Mouse (Mus musculus) MEL (cell line): ENCODE results near the gene Prr11. TPM values are rescaled to one million over a fixed set of nuclear protein-coding genes. Genes with fewer than 3 reads are reported as not detected.

Experiments used
- DNase-seq: peaks from one replicate; pipeline ENCODE4 v3.0.0; 2011; ENCODE audit warnings: low read depth, low spot score
- H3K27ac ChIP-seq: 2 replicates; pipeline ENCODE4 v1.5.1; 2012; ENCODE audit warnings: low read depth, mild to moderate bottlenecking, control low read depth, low read length, moderate library complexity; ENCODE audit not compliant: control insufficient read depth
- H3K27me3 ChIP-seq, 2 experiments: fragments of 150-350 bp in 1 of 2; sonication (generic) in 1 of 2; 2 replicates each; pipeline ENCODE4 v1.6.1; 2012; ENCODE audit warnings: low read length in 2 of 2, mild to moderate bottlenecking in 2 of 2, improper control_type of control experiment in 1 of 2, moderate library complexity in 1 of 2; ENCODE audit not compliant: insufficient read depth in 2 of 2, control insufficient read depth in 1 of 2
- H3K36me3 ChIP-seq, 2 experiments: 2 replicates each; pipeline ENCODE4 v1.6.1; 2012 to 2014; ENCODE audit warnings: low read length in 2 of 2, improper control_type of control experiment in 1 of 2, inconsistent platforms in 1 of 2, mild to moderate bottlenecking in 1 of 2; ENCODE audit not compliant: insufficient read depth in 2 of 2, control insufficient read depth in 1 of 2
- H3K4me1 ChIP-seq, 2 experiments: fragments of 150-350 bp in 1 of 2; sonication (generic) in 1 of 2; 2 replicates each; pipeline ENCODE4 v1.6.1; 2012; ENCODE audit warnings: low read length in 2 of 2, improper control_type of control experiment in 1 of 2, mild to moderate bottlenecking in 1 of 2; ENCODE audit not compliant: insufficient read depth in 2 of 2, control insufficient read depth in 1 of 2
- H3K4me3 ChIP-seq, 2 experiments: fragments of 150-350 bp in 1 of 2; sonication (generic) in 1 of 2; 2 replicates each; pipeline ENCODE4 v1.5.1; 2012; ENCODE audit warnings: low read depth in 2 of 2, low read length in 2 of 2, mild to moderate bottlenecking in 2 of 2, moderate library complexity in 2 of 2, control low read depth in 1 of 2, improper control_type of control experiment in 1 of 2; ENCODE audit not compliant: control insufficient read depth in 1 of 2, insufficient read depth in 1 of 2
- H3K79me2 ChIP-seq: 2 replicates; pipeline ENCODE4 v1.6.1; 2012; ENCODE audit warnings: mild to moderate bottlenecking, low read length, moderate library complexity; ENCODE audit not compliant: control insufficient read depth, poor library complexity, insufficient read depth
- H3K9ac ChIP-seq: 2 replicates; pipeline ENCODE4 v1.6.1; 2012; ENCODE audit warnings: low read depth, mild to moderate bottlenecking, control low read depth, low read length, moderate library complexity; ENCODE audit not compliant: control insufficient read depth, poor library complexity, severe bottlenecking
- H3K9me3 ChIP-seq: fragments of 150-350 bp; sonication (generic); replicated peaks from 2 replicates; pipeline ENCODE4 v1.6.1; 2012; ENCODE audit warnings: mild to moderate bottlenecking, low read length, improper control_type of control experiment, moderate library complexity; ENCODE audit not compliant: insufficient read depth
- CHD1 ChIP-seq: IDR thresholded peaks from 2 replicates; pipeline ENCODE4 v1.6.1; 2012; ENCODE audit warnings: low read depth, mild to moderate bottlenecking, inconsistent platforms, low read length, improper control_type of control experiment
- CHD2 ChIP-seq: IDR thresholded peaks from 2 replicates; pipeline ENCODE4 v1.6.1; 2011; ENCODE audit warnings: low read length, improper control_type of control experiment
- CTCF ChIP-seq, 3 experiments: IDR thresholded peaks in 2 of 3; conservative IDR thresholded peaks in 1 of 3; 2 replicates each; pipeline ENCODE4 v1.5.1; 2011 to 2012; ENCODE audit warnings: low read length in 3 of 3, low read depth in 2 of 3, mild to moderate bottlenecking in 2 of 3, improper control_type of control experiment in 1 of 3, inconsistent platforms in 1 of 3, mixed read lengths in 1 of 3, moderate library complexity in 1 of 3; ENCODE audit not compliant: control insufficient read depth in 1 of 3, insufficient read depth in 1 of 3, poor library complexity in 1 of 3, severe bottlenecking in 1 of 3
- ELF1 ChIP-seq: IDR thresholded peaks from 2 replicates; pipeline ENCODE4 v1.6.1; 2014; ENCODE audit warnings: low read depth, mild to moderate bottlenecking, inconsistent platforms, low read length, improper control_type of control experiment, moderate library complexity
- EP300 ChIP-seq, 2 experiments: IDR thresholded peaks; 2 replicates each; pipeline ENCODE4 v1.6.1; 2011; ENCODE audit warnings: improper control_type of control experiment in 2 of 2, low read length in 2 of 2, low read depth in 1 of 2, mild to moderate bottlenecking in 1 of 2
- ETS1 ChIP-seq: IDR thresholded peaks from 2 replicates; pipeline ENCODE4 v1.6.1; 2012; ENCODE audit warnings: low read depth, mild to moderate bottlenecking, inconsistent platforms, low read length, improper control_type of control experiment, moderate library complexity
- GATA1 ChIP-seq: IDR thresholded peaks from 2 replicates; pipeline ENCODE4 v1.6.1; 2011; ENCODE audit warnings: low read depth, low read length, improper control_type of control experiment
- HCFC1 ChIP-seq: IDR thresholded peaks from 2 replicates; pipeline ENCODE4 v1.6.1; 2012; ENCODE audit warnings: low read depth, mild to moderate bottlenecking, inconsistent platforms, low read length, improper control_type of control experiment, moderate library complexity
- JUND ChIP-seq: IDR thresholded peaks from 2 replicates; pipeline ENCODE4 v1.6.1; 2011; ENCODE audit warnings: low read depth, mild to moderate bottlenecking, improper control_type of control experiment, low read length
- KAT2A ChIP-seq: conservative IDR thresholded peaks from 2 replicates; pipeline ENCODE4 v1.6.1; 2012; ENCODE audit warnings: low read depth, low read length, improper control_type of control experiment, inconsistent platforms
- MAFK ChIP-seq: IDR thresholded peaks from 2 replicates; pipeline ENCODE4 v1.6.1; 2011; ENCODE audit warnings: low read depth, mild to moderate bottlenecking, low read length, improper control_type of control experiment, borderline replicate concordance
- MAX ChIP-seq: IDR thresholded peaks from 2 replicates; pipeline ENCODE4 v1.6.1; 2011; ENCODE audit warnings: low read length, improper control_type of control experiment
- MAZ ChIP-seq: IDR thresholded peaks from 2 replicates; pipeline ENCODE4 v1.6.1; 2012; ENCODE audit warnings: low read depth, mild to moderate bottlenecking, inconsistent platforms, low read length, improper control_type of control experiment
- MEF2A ChIP-seq: IDR thresholded peaks from 2 replicates; pipeline ENCODE4 v1.6.1; 2014; ENCODE audit warnings: low read depth, mild to moderate bottlenecking, inconsistent platforms, low read length, improper control_type of control experiment; ENCODE audit not compliant: poor library complexity, insufficient replicate concordance, severe bottlenecking; ENCODE audit errors: extremely low read depth
- MXI1 ChIP-seq: IDR thresholded peaks from 2 replicates; pipeline ENCODE4 v1.6.1; 2011; ENCODE audit warnings: mild to moderate bottlenecking, low read depth, low read length, improper control_type of control experiment
- MYB ChIP-seq: IDR thresholded peaks from 2 replicates; pipeline ENCODE4 v1.6.1; 2011; ENCODE audit warnings: mild to moderate bottlenecking, low read depth, low read length, improper control_type of control experiment
- MYC ChIP-seq: IDR thresholded peaks from 2 replicates; pipeline ENCODE4 v1.6.1; 2011; ENCODE audit warnings: low read depth, mild to moderate bottlenecking, low read length, improper control_type of control experiment, moderate library complexity
- NELFE ChIP-seq: IDR thresholded peaks from 2 replicates; pipeline ENCODE4 v1.6.1; 2011; ENCODE audit warnings: low read depth, low read length, improper control_type of control experiment
- NRF1 ChIP-seq: IDR thresholded peaks from 2 replicates; pipeline ENCODE4 v1.6.1; 2014; ENCODE audit warnings: low read depth, mild to moderate bottlenecking, inconsistent platforms, low read length, improper control_type of control experiment, moderate library complexity; ENCODE audit not compliant: poor library complexity, insufficient read depth, severe bottlenecking
- POLR2A ChIP-seq, 2 experiments: IDR thresholded peaks; 2 replicates each; pipeline ENCODE4 v1.6.1; 2011 to 2012; ENCODE audit warnings: low read length in 2 of 2, mild to moderate bottlenecking in 2 of 2, control low read depth in 1 of 2, improper control_type of control experiment in 1 of 2, low read depth in 1 of 2, moderate library complexity in 1 of 2; ENCODE audit not compliant: control insufficient read depth in 1 of 2, insufficient read depth in 1 of 2, poor library complexity in 1 of 2
- POLR2AphosphoS2 ChIP-seq: IDR thresholded peaks from 2 replicates; pipeline ENCODE4 v1.6.1; 2011; ENCODE audit warnings: low read length, improper control_type of control experiment
- POLR2AphosphoS5 ChIP-seq: IDR thresholded peaks from 2 replicates; pipeline ENCODE4 v1.6.1; 2012; ENCODE audit warnings: low read depth, borderline replicate concordance, mild to moderate bottlenecking, inconsistent platforms, low read length, moderate library complexity, mixed read lengths
- RAD21 ChIP-seq: IDR thresholded peaks from 2 replicates; pipeline ENCODE4 v1.6.1; 2011; ENCODE audit warnings: mild to moderate bottlenecking, low read depth, low read length, improper control_type of control experiment
- RCOR1 ChIP-seq: IDR thresholded peaks from 2 replicates; pipeline ENCODE4 v1.6.1; 2012; ENCODE audit warnings: low read depth, mild to moderate bottlenecking, inconsistent platforms, low read length, improper control_type of control experiment
- SIN3A ChIP-seq: IDR thresholded peaks from 2 replicates; pipeline ENCODE4 v1.6.1; 2012; ENCODE audit warnings: low read length, improper control_type of control experiment, inconsistent platforms
- SMC3 ChIP-seq: IDR thresholded peaks from 2 replicates; pipeline ENCODE4 v1.6.1; 2011; ENCODE audit warnings: low read depth, low read length, improper control_type of control experiment
- TBP ChIP-seq: IDR thresholded peaks from 2 replicates; pipeline ENCODE4 v1.8.0; 2011; ENCODE audit warnings: low read depth, low read length, improper control_type of control experiment
- TCF12 ChIP-seq: IDR thresholded peaks from 2 replicates; pipeline ENCODE4 v1.6.1; 2014; ENCODE audit warnings: low read depth, mild to moderate bottlenecking, inconsistent platforms, low read length, improper control_type of control experiment, moderate library complexity
- UBTF ChIP-seq: IDR thresholded peaks from 2 replicates; pipeline ENCODE4 v1.6.1; 2012; ENCODE audit warnings: low read depth, mild to moderate bottlenecking, inconsistent platforms, low read length, improper control_type of control experiment, moderate library complexity, borderline replicate concordance; ENCODE audit not compliant: insufficient read depth
- USF1 ChIP-seq: IDR thresholded peaks from 2 replicates; pipeline ENCODE4 v1.6.1; 2014; ENCODE audit warnings: low read depth, mild to moderate bottlenecking, inconsistent platforms, low read length, improper control_type of control experiment, moderate library complexity
- USF2 ChIP-seq, 2 experiments: IDR thresholded peaks; 2 replicates each; pipeline ENCODE4 v1.6.1; 2011 to 2012; ENCODE audit warnings: improper control_type of control experiment in 2 of 2, low read length in 2 of 2, borderline replicate concordance in 1 of 2, inconsistent platforms in 1 of 2, low read depth in 1 of 2, mild to moderate bottlenecking in 1 of 2; ENCODE audit not compliant: insufficient read depth in 1 of 2
- ZC3H11A ChIP-seq: IDR thresholded peaks from 2 replicates; pipeline ENCODE4 v1.6.1; 2012; ENCODE audit warnings: low read depth, mild to moderate bottlenecking, inconsistent platforms, low read length, improper control_type of control experiment
- ZMIZ1 ChIP-seq: IDR thresholded peaks from 2 replicates; pipeline ENCODE4 v1.6.1; 2012; ENCODE audit warnings: low read depth, mild to moderate bottlenecking, inconsistent platforms, low read length, improper control_type of control experiment, moderate library complexity
- ZNF384 ChIP-seq: IDR thresholded peaks from 2 replicates; pipeline ENCODE4 v1.6.1; 2012; ENCODE audit warnings: low read depth, mild to moderate bottlenecking, inconsistent platforms, low read length, improper control_type of control experiment
- polyA plus RNA-seq, 2 experiments: library from polyadenylated mRNA; stranded (reverse) in 1 of 2; unstranded in 1 of 2; fragments of >175 nt in 1 of 2; fragments of >200 nt in 1 of 2; gene quantifications; 2 replicates each; pipeline versions ENCODE4 v1.2.1 to v1.2.4; 2012; ENCODE audit warnings: low replicate concordance in 2 of 2, low read depth in 1 of 2; ENCODE audit not compliant: insufficient read length in 2 of 2, insufficient read depth in 1 of 2, missing spikeins in 1 of 2
- total RNA-seq: library from RNA; depleted of rRNA; stranded (reverse); fragments of 300-350 nt; gene quantifications from 2 replicates; pipeline ENCODE4 v1.2.3, GENCODE M21; 2012

The Prr11 gene
- total and polyA plus RNA-seq, 3 experiments, result 4.9 to 50.6 (median 19.3) TPM

- peak; percentile 98 for DNase-seq
Observed at GRCm38 (mm10) chr11:87086290-87086984, 22.1 kb downstream of the Prr11 start, which contains the start of gene Smg8. Gene Smg8 (minus strand): TSS chr11:87086774.

GRCm38 (mm10) chr11:87085461-87085860 is 23.0 kb downstream of the Prr11 start:
- H3K27me3 ChIP-seq, result no peaks in the 10 kb centered on the region
- H3K79me2 ChIP-seq, result peaks cover 33% of the 10 kb centered on the region
- no peak for TF ChIP-seq ZC3H11A
- no peak for TF ChIP-seq USF1
- no peak for TF ChIP-seq JUND
- no peak for TF ChIP-seq RCOR1
- H3K36me3 ChIP-seq, result peaks cover 11 to 18% of the 10 kb centered on the region in 2 experiments
- peak overlapping the region; percentile 87 for H3K9ac ChIP-seq
- no peak overlapping the region for H3K27ac ChIP-seq
- no peak for DNase-seq
- H3K9me3 ChIP-seq, result no peaks in the 10 kb centered on the region
- H3K4me3 ChIP-seq, result peak overlapping the region; percentile 81 to 90
- H3K4me1 ChIP-seq, result peaks cover 10 to 16% of the 10 kb centered on the region in 2 experiments; a peak in 3 of 4 replicates

More at GRCm38 (mm10) chr11:87086290-87086984, 22.1 kb downstream of the Prr11 start, which contains the start of gene Smg8:
- H3K9ac ChIP-seq, result peak within 1 kb of the TSS; percentile 87
- H3K4me1 ChIP-seq, result peaks cover 10 to 16% of the 10 kb centered on the region in 2 experiments; a peak in 3 of 4 replicates
- peak within 1 kb of the TSS; percentile 87 for H3K27ac ChIP-seq
- peaks cover 15 to 18% of the 10 kb centered on the region in 2 experiments for H3K36me3 ChIP-seq
- H3K4me3 ChIP-seq, result peak within 1 kb of the TSS; percentile 81 to 90
- TF ChIP-seq CHD1 (no peak), MAZ (peak; percentile 98), GATA1 (peak; percentile 27; the same call in 1 of the 2 replicates), TCF12 (peak; percentile 84), HCFC1 (peak; percentile 97), MYC (peak; percentile 77), UBTF (0 out of 2 replicates have a peak, but pooled peaks have one; percentile 62), NRF1 (0 out of 2 replicates have a peak, but pooled peaks have one; percentile 29), CHD2 (peak; percentile 78), POLR2AphosphoS5 (no peak), ZMIZ1 (peak; percentile 60; the same call in 1 of the 2 replicates), ELF1 (peak; percentile 91), RCOR1 (peak; percentile 65), ZC3H11A (no peak), MAX (peak; percentile 79; the same call in 1 of the 2 replicates), POLR2A (IDR thresholded peaks at IDR 0.05; ENCODE audit: control insufficient read depth in 1 of 2, insufficient read depth in 1 of 2, low read depth in 1 of 2, low read length in 2 of 2, poor library complexity in 1 of 2) (peak; percentile 73 to 92), MYB (no peak; the same call in 1 of the 2 replicates), MAFK (no peak), POLR2AphosphoS2 (peak; percentile 89; the same call in 1 of the 2 replicates), ETS1 (peak; percentile 77), EP300 (IDR thresholded peaks at IDR 0.05; ENCODE audit: low read depth in 1 of 2, low read length in 2 of 2) (peak in 1 of 2 experiments; percentile 30; a peak in 1 of 4 replicates), JUND (peak; percentile 91), NELFE (peak; percentile 96), MXI1 (peak; percentile 94), KAT2A (peak; percentile 79), TBP (peak; percentile 93), CTCF (IDR thresholded peaks at IDR 0.05 in 2 of 3, conservative IDR thresholded peaks at IDR 0.05 in 1 of 3; ENCODE audit: control insufficient read depth in 1 of 3, insufficient read depth in 1 of 3, low read depth in 2 of 3, low read length in 3 of 3, poor library complexity in 1 of 3, severe bottlenecking in 1 of 3) (no peak), MEF2A (no peak), SIN3A (peak; percentile 98), RAD21 (no peak), ZNF384 (peak; percentile 55), USF2 (IDR thresholded peaks at IDR 0.05; ENCODE audit: borderline replicate concordance in 1 of 2, insufficient read depth in 1 of 2, low read depth in 1 of 2, low read length in 2 of 2) (no peak), SMC3 (peak; percentile 19)
- H3K27me3 ChIP-seq, result no peaks in the 10 kb centered on the region
- no peaks in the 10 kb centered on the region for H3K9me3 ChIP-seq
- peaks cover 32% of the 10 kb centered on the region for H3K79me2 ChIP-seq
